Mouse (Mus musculus) heart, embryonic 12.5 days (tissue): ENCODE data around the gene Pde6h. TPM values are rescaled to one million over a fixed set of nuclear protein-coding genes. Genes with fewer than 3 reads are reported as not detected.
"Not testable (repeated sequence)": the region's sequence is repeated elsewhere in the genome, so short reads cannot be mapped to it uniquely, and the experiment has no call there.

Experiments
- ATAC-seq: fragments of 200-750 bp; cut with Nextera tagmentation; 2 replicates; pipeline ENCODE4 v1.8.0; 2017; ENCODE audit warnings: moderate TSS enrichment, moderate library complexity; ENCODE audit not compliant: insufficient number of reproducible peaks, low FRiP score
- H3K27ac ChIP-seq: fragments of 300-500 bp; sonication (generic); 2 replicates; pipeline ENCODE4 v1.5.1; 2016; ENCODE audit warnings: mild to moderate bottlenecking, moderate library complexity; ENCODE audit not compliant: poor library complexity, severe bottlenecking
- H3K27me3 ChIP-seq: fragments of 300-500 bp; sonication (generic); replicated peaks from 2 replicates; pipeline ENCODE4 v1.6.1; 2016; ENCODE audit warnings: mild to moderate bottlenecking, moderate library complexity
- H3K36me3 ChIP-seq: fragments of 300-500 bp; sonication (generic); 2 replicates; pipeline ENCODE4 v1.6.1; 2016; ENCODE audit warnings: mild to moderate bottlenecking, moderate library complexity
- H3K4me1 ChIP-seq: fragments of 300-500 bp; sonication (generic); replicated peaks from 2 replicates; pipeline ENCODE4 v1.6.1; 2016; ENCODE audit warnings: mild to moderate bottlenecking
- H3K4me2 ChIP-seq: fragments of 300-500 bp; sonication (generic); 2 replicates; pipeline ENCODE4 v1.6.1; 2016; ENCODE audit warnings: mild to moderate bottlenecking, moderate library complexity
- H3K4me3 ChIP-seq: fragments of 300-500 bp; sonication (generic); 2 replicates; pipeline ENCODE4 v1.5.1; 2016; ENCODE audit warnings: mild to moderate bottlenecking
- H3K9ac ChIP-seq: fragments of 300-500 bp; sonication (generic); 2 replicates; pipeline ENCODE4 v1.6.1; 2016; ENCODE audit warnings: mild to moderate bottlenecking, moderate library complexity
- H3K9me3 ChIP-seq: fragments of 300-500 bp; sonication (generic); replicated peaks from 2 replicates; pipeline ENCODE4 v1.6.1; 2016; ENCODE audit warnings: mild to moderate bottlenecking, moderate library complexity
- WGBS: fragments of 180-500 bp; shearing (Covaris S2); methylation state at CpG from one replicate; pipeline ENCODE4 v1.1.7; 2016; 5-methylcytosine and 5-hydroxymethylcytosine counted together
- polyA plus RNA-seq: library from polyadenylated mRNA; unstranded; fragments of >200 nt; fragmentation: Nextera tagmentation; extraction: Ambion mirVana; gene quantifications from 2 replicates; pipeline ENCODE4 v1.2.1, GENCODE M21; 2016

Pde6h gene
- 0.22 TPM in 1 of 2 replicates, not detected in the other for polyA plus RNA-seq

- 88% methylated on average over 8 of the region's 8 CpGs for WGBS
- no peak for ATAC-seq
- Histone ChIP-seq H3K9ac (no peak within 1 kb of the TSS), H3K9me3 (no peaks in the 10 kb centered on the region), H3K27me3 (no peaks in the 10 kb centered on the region), H3K27ac (no peak within 1 kb of the TSS), H3K4me1 (peaks cover 13% of the 10 kb centered on the region), H3K4me3 (no peak within 1 kb of the TSS), H3K36me3 (peaks cover 29% of the 10 kb centered on the region), H3K4me2 (no peak within 1 kb of the TSS)
Observed at GRCm38 (mm10) chr6:136923532-136923931, at the start of gene Pde6h. Pde6h (plus strand) TSS chr6:136923832.

GRCm38 (mm10) chr6:136874599-136874998 lies 49.0 kb upstream of the Pde6h start:
- Histone ChIP-seq H3K36me3 (peaks cover 3% of the 10 kb centered on the region; the same call in 1 of the 2 replicates), H3K4me2 (peak overlapping the region; percentile 60), H3K9ac (0 out of 2 replicates have a peak overlapping the region, but pooled peaks have one; percentile 41), H3K4me3 (peak overlapping the region; percentile 40), H3K27ac (peak overlapping the region; percentile 48; the same call in 1 of the 2 replicates), H3K9me3 (no peaks in the 10 kb centered on the region), H3K4me1 (peaks cover 21% of the 10 kb centered on the region), H3K27me3 (no peaks in the 10 kb centered on the region)
- no peak for ATAC-seq
- 24% methylated on average over 8 of the region's 8 CpGs for WGBS

GRCm38 (mm10) chr6:136875670-136876069 lies 48.0 kb upstream of the Pde6h start, which contains the start of gene Mgp:
Mgp (minus strand) TSS chr6:136875823.
- peak; percentile 75 for ATAC-seq
- Histone ChIP-seq H3K36me3 (peaks cover 3% of the 10 kb centered on the region; the same call in 1 of the 2 replicates), H3K9me3 (no peaks in the 10 kb centered on the region), H3K4me2 (peak within 1 kb of the TSS; percentile 60), H3K27me3 (no peaks in the 10 kb centered on the region), H3K27ac (peak within 1 kb of the TSS; percentile 79; the same call in 1 of the 2 replicates), H3K4me3 (peak within 1 kb of the TSS; percentile 43), H3K9ac (peak within 1 kb of the TSS; percentile 57), H3K4me1 (peaks cover 21% of the 10 kb centered on the region)
- WGBS, result 15% methylated on average over 9 of the region's 9 CpGs

GRCm38 (mm10) chr6:136881678-136882077 lies 42.0 kb upstream of the Pde6h start:
- H3K4me3 ChIP-seq, result no peak overlapping the region
- H3K9ac ChIP-seq, result no peak overlapping the region
- no peak for ATAC-seq
- no peak overlapping the region for H3K4me2 ChIP-seq
- 62% methylated on average over 8 of the region's 8 CpGs for WGBS
- H3K27ac ChIP-seq, result no peak overlapping the region
- no peaks in the 10 kb centered on the region for H3K4me1 ChIP-seq
- no peaks in the 10 kb centered on the region for H3K27me3 ChIP-seq
- H3K9me3 ChIP-seq, result no peaks in the 10 kb centered on the region
- H3K36me3 ChIP-seq, result no peaks in the 10 kb centered on the region

GRCm38 (mm10) chr6:136883431-136883915 lies 40.2 kb upstream of the Pde6h start:
- Histone ChIP-seq H3K27me3 (no peaks in the 10 kb centered on the region), H3K9ac (no peak overlapping the region), H3K27ac (no peak overlapping the region), H3K9me3 (no peaks in the 10 kb centered on the region), H3K4me2 (no peak overlapping the region), H3K4me3 (no peak overlapping the region), H3K4me1 (peaks cover 7% of the 10 kb centered on the region), H3K36me3 (no peaks in the 10 kb centered on the region)
- no peak for ATAC-seq
- WGBS, result 73% methylated on average over 3 of the region's 3 CpGs

- Histone ChIP-seq H3K4me2 (no peak overlapping the region), H3K27ac (no peak overlapping the region), H3K36me3 (no peaks in the 10 kb centered on the region), H3K27me3 (no peaks in the 10 kb centered on the region), H3K9ac (no peak overlapping the region), H3K9me3 (no peaks in the 10 kb centered on the region), H3K4me1 (peaks cover 7% of the 10 kb centered on the region), H3K4me3 (no peak overlapping the region)
- ATAC-seq, result no peak
- 89% methylated on average over 6 of the region's 6 CpGs for WGBS
Observed at GRCm38 (mm10) chr6:136883961-136884360, 39.7 kb upstream of the Pde6h start.

- WGBS, result 47% methylated on average over 1 of the region's 1 CpGs
- not testable (repeated sequence) for H3K36me3 ChIP-seq, ATAC-seq
Observed at GRCm38 (mm10) chr6:136884766-136885165, 38.9 kb upstream of the Pde6h start.

GRCm38 (mm10) chr6:136887854-136888253 lies 35.8 kb upstream of the Pde6h start:
- ATAC-seq, result peak; percentile 83
- WGBS, result 38% methylated on average over 9 of the region's 9 CpGs
- Histone ChIP-seq H3K4me3 (no peak overlapping the region), H3K4me1 (peaks cover 7% of the 10 kb centered on the region), H3K9ac (no peak overlapping the region), H3K36me3 (no peaks in the 10 kb centered on the region), H3K27ac (peak overlapping the region; percentile 68), H3K27me3 (no peaks in the 10 kb centered on the region), H3K4me2 (no peak overlapping the region), H3K9me3 (no peaks in the 10 kb centered on the region)

More at GRCm38 (mm10) chr6:136884766-136885165, 38.9 kb upstream of the Pde6h start:
- H3K4me1 ChIP-seq, H3K27ac ChIP-seq, H3K9ac ChIP-seq, H3K4me2 ChIP-seq, H3K4me3 ChIP-seq, H3K9me3 ChIP-seq, H3K27me3 ChIP-seq: not testable (repeated sequence)

GRCm38 (mm10) chr6:136889067-136889466 lies 34.6 kb upstream of the Pde6h start:
- no peak overlapping the region for H3K4me3 ChIP-seq
- WGBS, result 84% methylated on average over 6 of the region's 6 CpGs
- H3K36me3 ChIP-seq, result no peaks in the 10 kb centered on the region
- no peak overlapping the region for H3K9ac ChIP-seq
- no peaks in the 10 kb centered on the region for H3K9me3 ChIP-seq
- no peaks in the 10 kb centered on the region for H3K27me3 ChIP-seq
- H3K4me1 ChIP-seq, result peaks cover 7% of the 10 kb centered on the region
- no peak for ATAC-seq
- H3K27ac ChIP-seq, result no peak overlapping the region
- H3K4me2 ChIP-seq, result no peak overlapping the region

GRCm38 (mm10) chr6:136889554-136889953 lies 34.1 kb upstream of the Pde6h start:
- Histone ChIP-seq H3K36me3 (no peaks in the 10 kb centered on the region), H3K4me3 (no peak overlapping the region), H3K4me1 (peaks cover 10% of the 10 kb centered on the region), H3K9ac (no peak overlapping the region), H3K9me3 (no peaks in the 10 kb centered on the region), H3K27me3 (no peaks in the 10 kb centered on the region), H3K4me2 (no peak overlapping the region), H3K27ac (no peak overlapping the region)
- WGBS, result 76% methylated on average over 6 of the region's 6 CpGs
- no peak for ATAC-seq

GRCm38 (mm10) chr6:136892002-136892401 lies 31.6 kb upstream of the Pde6h start:
- H3K4me3 ChIP-seq, result no peak overlapping the region
- H3K27me3 ChIP-seq, result no peaks in the 10 kb centered on the region
- no peak overlapping the region for H3K27ac ChIP-seq
- WGBS, result 52% methylated on average over 2 of the region's 2 CpGs
- no peaks in the 10 kb centered on the region for H3K36me3 ChIP-seq
- no peak overlapping the region for H3K4me2 ChIP-seq
- peaks cover 12% of the 10 kb centered on the region for H3K4me1 ChIP-seq
- no peaks in the 10 kb centered on the region for H3K9me3 ChIP-seq
- H3K9ac ChIP-seq, result no peak overlapping the region
- no peak for ATAC-seq
